Mouse (Mus musculus) telencephalon, adult 2 months (tissue): ENCODE measurements around the gene Upf2.
A peak's percentile ranks its signal among the peaks of the same experiment; 100 is the strongest.
"Not testable (repeated sequence)": the region's sequence is repeated elsewhere in the genome, so short reads cannot be mapped to it uniquely, and the experiment has no call there.

Experiments
- DNase-seq: peaks from one replicate; pipeline ENCODE4 v3.0.0-alpha.2; 2011; ENCODE audit warnings: low read depth, low spot score

The Upf2 gene

DNA sequence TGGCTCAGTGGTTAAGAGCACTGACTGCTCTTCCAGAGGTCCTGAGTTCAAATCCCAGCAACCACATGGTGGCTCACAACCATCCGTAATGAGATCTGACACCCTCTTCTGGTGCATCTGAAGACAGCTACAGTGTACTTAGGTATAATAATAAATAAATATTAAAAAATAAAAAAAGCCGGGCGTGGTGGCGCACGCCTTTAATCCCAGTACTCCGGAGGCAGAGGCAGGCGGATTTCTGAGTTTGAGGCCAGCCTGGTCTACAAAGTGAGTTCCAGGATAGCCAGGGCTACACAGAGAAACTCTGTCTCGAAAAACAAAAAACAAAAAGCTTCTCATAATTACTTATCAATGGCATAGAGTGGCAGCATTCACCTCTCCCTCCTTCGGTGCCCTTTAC, 1.4 kb upstream of the Upf2 start:
- not testable (repeated sequence) for DNase-seq

DNA sequence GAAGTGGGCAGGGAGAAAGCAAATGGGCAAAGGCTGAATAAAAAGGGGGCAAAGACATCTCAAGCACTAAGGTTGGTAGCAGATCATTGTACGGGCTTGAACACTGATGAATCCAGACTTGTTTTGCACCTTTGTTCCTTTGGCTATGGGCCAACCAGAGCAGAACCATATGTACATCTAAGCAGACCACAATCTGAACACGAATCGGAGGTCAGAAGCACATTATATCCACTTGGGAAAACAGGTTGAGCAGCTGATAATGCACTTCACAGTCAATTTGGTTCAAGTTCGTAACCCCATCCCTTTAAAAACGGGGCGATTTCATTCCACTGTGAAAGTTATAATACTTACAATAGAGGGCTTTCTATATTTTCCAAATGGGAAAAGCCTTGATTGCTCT, 964 bp upstream of the Upf2 start:
- DNase-seq = no peak

DNA sequence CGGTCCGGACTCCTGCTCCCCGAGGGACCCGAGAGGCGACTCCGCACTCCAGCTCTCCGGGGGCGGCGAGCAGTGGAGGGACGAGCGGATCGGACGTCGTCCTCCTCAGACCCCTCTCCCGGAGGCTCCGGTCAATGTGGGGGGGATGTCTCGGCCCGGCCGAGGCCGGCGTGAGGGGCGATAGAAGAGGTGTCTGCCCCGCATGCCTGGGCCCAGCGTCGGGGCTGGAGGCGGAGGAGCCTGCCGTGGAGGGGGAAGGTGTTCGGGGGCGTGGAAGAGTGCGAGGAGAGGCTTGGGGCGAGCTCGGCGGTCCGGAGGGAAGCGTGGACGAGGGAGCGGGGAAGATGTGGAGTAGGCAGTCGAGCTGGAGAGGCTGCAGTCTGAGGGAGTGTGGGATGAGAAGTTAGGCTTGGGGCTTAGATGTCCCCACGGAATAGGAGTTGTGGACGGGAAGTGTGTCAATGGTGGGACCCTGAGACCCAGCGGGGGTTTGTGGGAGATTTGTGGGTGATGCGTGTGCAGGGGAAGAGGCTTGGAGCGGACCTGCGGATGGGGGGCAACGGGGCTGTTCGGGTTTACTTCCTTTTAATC, 447 bp downstream of the Upf2 start:
- DNase-seq = no peak

DNA sequence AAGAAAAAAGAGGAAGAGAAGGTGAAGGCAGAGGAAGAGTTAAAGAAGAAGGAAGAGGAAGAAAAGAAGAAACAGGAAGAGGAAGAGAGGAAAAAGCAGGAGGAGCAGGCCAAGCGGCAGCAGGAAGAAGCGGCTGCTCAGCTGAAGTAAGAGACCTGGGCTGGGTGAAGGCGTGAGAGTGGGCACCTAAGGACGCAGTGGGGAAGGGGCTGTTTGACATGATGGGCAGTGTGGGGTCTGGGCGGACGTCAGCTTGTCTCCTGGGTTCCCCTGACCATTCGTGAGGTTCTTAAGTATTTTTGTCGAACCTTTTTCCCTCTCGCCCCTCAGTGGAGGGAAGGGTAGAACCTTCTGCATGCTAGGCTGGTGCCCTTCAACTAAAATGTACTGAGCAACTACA, 6.4 kb downstream of the Upf2 start:
- no peak for DNase-seq

DNA sequence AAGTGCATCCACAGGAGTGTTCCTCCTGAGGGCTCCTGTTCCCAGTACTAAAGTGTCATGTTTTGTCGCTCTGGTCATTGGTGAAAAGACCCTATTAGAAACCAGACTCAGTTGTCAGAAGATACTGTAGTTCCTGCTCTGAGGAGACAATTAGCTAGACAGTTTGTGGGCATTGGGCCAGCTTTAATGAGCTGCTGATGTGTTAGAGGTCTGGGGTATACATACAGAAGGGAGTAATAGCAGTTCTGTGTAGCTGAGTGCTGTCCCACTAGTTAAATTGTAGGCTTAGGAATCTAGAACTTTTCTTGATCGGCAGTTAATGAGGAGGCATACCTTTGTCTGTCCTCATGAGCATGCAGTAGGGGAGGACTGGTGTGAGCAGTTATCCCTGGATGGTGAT, 11.0 kb downstream of the Upf2 start:
- no peak for DNase-seq

DNA sequence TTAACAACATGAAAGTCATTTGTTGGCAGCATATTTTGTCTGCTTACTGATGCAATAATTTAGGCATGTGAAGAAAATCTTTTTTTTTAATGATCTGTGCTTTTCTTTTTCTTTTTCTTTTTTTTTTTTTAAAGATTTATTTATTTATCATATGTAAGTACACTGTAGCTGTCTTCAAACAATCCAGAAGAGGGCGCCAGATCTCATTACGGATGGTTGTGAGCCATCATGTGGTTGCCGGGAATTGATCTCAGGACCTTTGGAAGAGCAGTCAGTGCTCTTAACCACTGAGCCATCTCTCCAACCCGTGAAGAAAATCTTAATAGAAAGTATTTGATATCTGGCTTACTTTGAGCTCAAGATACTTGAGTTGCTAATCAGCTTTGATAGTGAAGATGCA, 12.5 kb downstream of the Upf2 start:
- not testable (repeated sequence) for DNase-seq

DNA sequence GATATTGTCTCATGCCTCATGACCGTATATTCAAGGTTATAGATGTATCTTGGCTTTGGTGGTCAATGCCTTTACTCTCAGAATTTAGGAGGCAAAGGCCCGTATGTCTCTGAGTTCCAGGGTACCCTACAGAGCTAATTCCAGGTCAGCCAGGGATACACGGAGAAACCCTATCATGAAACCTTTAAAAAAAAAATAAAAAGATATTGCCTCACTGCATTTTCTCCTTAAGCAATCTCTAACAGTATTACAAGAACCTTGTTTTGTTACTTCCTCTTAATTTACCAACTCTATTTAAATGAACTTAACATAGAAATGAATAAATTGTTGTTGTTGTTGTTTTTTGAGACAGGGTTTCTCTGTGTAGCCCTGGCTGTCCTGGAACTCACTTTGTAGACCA, 14.7 kb downstream of the Upf2 start:
- no peak for DNase-seq

DNA sequence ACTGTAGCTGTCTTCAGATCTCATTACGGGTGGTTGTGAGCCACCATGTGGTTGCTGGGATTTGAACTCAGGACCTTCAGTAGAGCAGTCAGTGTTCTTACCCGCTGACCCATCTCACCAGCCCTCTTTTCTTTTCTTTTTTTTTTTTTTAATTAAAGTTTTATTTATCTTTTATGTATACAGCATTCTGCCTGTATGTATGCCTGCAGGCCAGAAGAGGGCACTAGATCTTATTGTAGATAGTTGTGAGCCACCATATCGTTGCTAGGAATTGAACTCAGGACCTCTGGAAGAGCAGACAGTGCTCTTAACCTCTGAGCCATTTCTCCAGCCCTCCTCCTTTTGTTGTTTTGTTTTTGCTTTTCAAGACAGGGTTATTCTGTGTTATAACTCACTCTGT, 19.4 kb downstream of the Upf2 start:
- not testable (repeated sequence) for DNase-seq

DNA sequence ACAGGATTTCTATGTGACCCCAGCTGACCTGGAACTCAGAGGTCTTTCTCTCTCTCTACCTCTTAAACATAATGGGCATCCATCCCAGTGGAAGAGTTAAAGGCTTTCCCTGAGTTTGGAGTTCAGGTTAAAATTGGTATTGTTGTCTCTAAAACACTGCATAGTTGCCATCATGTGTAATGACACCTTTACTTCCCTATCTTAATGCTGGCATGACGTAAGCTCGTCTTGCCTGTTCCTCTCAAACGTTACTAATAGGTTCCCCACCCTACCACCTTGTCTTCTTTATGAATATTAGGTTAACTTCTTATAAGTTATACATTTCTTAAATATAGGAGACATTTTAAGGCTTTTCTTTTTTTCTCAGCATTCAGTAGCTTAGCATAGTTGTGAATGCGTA, 26.3 kb downstream of the Upf2 start:
- no peak for DNase-seq

DNA sequence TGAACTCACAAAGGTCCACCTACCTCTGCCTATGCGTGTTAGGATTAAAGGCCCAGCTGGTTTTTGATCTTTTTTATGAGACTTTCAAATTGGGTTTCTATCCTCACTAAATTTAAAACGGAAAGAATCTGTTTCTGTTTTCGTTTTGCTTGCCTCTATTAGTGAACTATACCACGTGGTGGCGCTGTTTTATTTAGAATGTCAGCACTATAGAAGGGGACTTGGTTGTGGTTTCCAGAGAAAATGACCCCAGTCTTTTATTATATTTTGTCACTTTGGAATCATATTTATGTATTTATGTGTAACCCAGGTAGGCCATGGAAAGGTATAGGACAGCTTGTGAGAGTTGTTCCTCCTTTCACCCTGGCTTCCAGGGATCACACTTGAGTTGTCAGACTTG, 44.3 kb downstream of the Upf2 start:
- peak; percentile 13 for DNase-seq

DNA sequence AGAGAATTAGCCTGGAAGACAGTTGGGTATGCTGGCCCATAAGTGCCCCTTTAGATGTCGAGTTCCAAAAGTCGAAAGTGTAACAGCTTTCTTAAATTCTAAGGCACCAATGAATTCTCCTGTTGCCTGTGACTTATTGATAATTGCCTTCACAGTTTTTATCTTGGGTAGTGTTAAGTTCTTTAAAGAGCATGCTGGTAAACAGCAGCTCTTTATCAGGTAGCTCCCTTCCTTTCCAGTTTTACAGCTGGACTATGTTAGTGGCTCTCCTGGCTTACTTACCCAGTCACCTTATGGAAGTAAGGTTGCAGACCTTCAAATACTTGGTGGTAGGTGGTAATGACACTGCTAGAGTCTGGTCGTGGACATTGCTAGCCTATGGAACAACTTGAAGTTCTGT, 52.7 kb downstream of the Upf2 start:
- DNase-seq = no peak

DNA sequence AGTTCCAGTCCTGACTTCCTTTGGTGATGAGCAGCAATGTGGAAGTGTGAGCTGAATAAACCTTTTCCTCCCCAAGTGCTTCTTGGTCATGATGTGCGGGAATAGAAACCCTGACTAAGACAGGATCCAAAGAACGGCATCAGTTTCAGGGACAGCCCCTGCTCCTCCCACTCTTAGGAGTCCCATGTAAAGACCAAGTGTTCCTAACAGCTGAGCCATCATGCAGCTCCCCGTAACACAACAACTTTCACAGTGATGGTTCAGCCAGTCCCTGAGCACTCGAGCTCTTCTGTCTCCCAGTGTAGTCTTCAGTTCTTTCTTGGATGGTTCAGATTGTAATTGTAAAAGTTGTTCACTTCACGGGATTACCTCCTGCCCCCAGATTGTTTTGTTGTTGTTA, 63.3 kb downstream of the Upf2 start:
- no peak for DNase-seq

DNA sequence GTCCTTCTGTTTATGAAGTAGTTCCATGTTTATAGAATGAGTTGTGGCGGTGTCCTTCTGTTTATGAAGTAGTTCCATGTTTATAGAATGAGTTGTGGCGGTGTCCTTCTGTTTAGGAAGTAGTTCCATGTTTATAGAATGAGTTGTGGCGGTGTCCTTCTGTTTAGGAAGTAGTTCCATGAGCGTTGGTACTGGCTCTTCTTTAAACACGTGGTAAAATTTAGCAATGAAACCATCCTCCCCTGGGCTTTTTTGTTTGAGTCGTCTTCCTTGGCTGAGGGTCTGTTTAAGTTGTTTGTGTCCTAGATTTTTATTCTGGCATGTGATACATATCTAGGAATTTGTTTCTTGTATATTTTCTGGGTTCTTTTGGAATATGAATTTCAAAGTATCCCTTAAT, 63.9 kb downstream of the Upf2 start:
- not testable (repeated sequence) for DNase-seq

DNA sequence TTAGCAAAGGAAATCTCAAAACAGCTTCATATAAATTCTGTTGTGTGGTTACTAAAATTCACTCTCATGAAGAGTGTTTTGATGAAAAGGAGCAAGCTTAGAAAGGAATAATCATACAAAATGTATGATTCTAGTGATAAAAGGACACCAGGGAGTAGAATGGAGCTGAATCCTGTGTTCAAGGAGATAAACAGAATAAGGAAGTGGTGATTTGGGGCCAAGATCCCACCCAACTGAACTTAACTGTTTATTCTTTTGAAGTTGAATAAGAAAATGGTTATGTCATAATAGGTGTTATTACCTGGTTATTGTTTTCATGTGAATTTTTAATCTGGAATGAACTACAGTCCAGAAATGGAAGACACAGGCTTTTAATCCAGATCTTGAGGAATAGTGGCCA, 69.3 kb downstream of the Upf2 start:
- no peak for DNase-seq

DNA sequence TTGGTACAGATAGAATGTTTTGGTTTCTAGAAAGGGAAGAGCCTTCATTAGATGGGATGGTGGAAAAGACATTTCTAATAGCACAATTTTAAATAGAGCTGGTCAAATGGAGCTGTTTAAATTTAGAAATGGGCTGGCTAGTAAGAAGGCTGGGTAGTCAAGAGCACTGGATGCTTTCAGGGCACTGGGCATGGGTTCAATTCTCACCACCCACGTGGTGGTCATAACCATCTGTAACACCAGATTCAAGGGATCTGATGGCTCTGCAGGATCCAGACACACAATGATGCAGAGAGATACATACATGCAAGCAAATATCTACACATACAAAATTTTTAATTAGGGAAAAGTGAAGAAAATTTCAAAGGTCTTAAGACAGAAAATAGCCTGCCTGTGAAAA, 91.4 kb downstream of the Upf2 start:
- no peak for DNase-seq

DNA sequence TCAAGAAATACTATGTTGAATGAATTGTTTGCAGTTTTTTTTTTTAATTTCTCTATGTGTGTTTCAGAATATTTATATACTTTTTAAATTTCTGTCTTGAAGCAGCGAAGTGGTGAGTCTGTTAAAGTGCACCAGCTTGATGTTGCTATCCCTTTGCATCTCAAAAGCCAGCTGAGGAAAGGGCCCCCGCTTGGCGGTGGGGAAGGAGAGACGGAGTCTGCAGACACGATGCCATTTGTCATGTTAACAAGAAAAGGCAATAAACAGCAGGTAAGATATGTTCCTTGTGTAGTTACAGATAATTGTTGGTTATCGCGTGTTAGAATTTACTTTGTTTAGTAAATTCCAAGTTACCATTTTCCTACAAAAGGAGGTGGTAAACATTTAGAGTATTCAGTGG, 95.5 kb downstream of the Upf2 start:
- DNase-seq = no peak

DNA sequence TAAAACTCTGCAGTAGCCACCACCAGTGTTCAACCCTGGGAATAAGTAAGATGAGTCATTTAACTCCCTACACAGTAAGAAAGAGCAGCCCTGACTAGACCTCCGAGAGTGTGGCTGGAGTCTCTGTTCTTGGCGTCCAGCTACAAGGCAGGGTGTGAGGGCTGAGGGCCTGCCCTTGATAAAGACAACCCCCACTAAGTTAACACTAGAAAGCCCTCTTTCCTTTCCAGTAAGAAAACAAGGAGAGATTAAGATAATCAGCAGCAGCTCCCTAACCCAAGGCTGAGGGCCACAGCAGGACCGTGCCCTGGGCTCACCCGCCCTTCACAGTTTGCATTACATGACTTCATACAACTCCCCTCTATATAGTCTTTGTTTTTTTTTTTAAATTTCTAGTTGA, 97.3 kb downstream of the Upf2 start:
- DNase-seq = no peak

DNA sequence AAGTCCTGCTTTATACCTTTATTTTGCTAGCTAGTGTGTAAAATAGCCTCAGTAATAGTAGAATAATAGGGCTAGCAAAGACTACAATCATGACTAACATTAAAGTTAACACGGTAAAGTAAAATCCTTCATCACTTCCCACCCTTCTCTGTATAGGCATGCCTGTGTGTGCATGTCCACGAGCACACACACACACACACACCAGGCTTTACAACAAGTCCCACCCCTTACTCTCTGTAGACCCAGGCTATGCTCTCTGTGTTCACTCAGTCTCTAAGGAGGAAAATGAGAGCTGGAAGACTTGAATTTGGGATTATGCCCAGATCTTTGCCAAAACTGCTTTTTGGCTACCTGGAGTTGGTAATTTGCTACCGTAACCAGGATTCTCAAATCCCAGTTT, 97.7 kb downstream of the Upf2 start:
- DNase-seq = no peak

DNA sequence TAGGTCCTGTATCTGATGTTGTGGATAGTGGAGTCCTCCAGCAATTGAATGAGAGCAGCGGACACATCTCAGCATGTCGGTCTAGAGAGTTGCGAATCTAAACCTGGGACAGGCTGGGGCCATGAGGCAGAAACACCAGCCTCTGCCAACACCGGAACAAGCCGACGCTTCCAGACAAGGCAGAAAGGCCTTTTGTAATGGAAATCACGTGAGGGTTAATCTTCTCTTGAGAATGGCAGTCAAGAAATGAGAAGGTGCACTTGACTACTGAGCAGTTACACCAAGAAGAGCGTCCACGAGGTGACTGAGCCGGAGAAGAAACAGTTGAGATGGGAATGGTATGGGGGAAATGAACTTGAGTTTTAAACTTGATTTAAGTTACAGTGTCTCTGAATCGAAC, 104.2 kb downstream of the Upf2 start:
- DNase-seq = no peak

DNA sequence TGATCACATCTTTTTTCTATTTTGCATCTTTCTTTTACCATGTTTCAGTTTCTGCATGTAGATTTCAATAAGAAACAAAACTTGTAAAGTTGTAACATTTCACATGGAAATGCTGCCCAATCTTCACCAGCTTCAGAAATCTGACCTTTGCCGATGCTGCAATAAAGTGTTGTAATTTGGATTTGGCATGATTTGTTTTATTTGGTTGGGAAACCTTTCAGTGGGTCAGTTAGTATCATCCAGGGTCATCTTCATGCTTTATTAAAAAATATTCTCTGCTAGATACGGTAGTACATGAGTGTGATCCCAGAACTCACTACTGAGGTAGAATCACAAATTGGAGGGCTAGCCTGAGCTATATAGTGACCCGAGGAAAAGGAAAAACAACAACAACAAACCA, 105.2 kb downstream of the Upf2 start:
- no peak for DNase-seq

DNA sequence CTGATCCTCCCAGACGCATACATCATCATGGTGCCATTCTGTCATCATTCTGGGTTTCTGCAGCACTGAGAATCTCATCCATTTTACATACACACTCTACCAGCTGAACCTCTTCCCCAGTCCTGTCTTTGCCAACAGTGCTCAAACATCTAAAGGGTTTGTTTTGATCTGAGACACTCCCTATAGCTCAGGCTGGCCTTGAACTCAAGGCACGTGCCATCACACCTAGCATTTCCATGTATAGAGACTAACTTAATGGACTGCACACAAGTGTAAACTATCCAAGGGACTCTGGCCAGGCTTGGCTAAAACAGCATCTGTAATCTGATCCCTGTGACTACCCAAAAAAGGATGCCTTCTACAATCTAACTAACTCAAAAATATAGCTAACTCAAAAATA, 108.0 kb downstream of the Upf2 start:
- no peak for DNase-seq

DNA sequence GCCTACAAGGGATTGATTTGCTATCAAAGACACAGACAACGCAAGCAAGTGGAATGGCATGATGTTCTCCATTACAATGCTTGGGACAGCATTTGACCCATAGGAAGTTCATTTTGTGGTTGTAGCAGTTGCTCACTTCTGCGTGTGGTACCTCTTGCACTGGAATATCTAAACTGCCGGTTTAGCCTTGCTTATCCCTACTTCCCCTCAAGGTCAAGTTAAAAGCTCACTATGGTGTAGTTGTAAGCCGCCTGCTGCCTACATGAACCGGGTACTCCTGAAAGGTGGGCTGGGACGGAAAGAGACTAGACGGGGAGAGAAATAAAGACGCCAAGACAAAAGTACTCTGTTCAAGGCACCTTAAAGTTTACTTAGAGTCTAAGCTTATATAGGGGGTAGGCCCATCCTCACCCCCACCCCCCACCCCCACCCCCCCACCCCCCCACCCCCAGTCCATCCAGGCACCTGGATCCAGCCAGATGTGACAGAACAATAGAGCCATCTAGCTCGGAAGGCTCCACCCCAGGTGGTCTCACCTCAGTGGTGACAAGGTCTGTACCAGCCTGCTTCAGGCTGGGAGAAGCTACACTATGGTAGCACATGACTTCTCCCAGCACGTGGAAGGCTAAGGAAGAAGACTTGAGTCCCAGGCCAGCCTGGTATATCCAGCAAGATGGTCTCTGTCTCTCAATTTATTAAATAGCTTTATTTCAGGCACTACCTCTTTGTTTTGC, 109.0 kb downstream of the Upf2 start:
- DNase-seq = no peak

DNA sequence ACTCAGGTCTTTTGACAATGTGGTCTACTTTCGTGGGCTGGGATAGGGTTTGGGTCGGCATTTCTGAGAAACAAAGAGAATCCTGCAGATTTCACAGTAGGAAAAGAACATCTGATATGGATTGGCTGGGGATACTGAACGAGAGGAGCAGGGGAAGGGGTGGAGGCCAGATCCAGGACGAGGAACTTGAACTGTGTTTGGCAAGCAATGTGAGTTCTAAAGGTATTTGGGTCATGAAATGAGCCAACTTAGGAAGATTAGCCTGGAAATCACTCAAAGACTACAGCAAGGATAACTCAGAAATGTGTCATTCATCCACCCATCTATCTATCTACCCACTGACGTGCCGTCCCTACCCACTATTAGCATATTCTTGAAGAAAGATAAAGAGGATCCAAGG, 116.1 kb downstream of the Upf2 start:
- no peak for DNase-seq

DNA sequence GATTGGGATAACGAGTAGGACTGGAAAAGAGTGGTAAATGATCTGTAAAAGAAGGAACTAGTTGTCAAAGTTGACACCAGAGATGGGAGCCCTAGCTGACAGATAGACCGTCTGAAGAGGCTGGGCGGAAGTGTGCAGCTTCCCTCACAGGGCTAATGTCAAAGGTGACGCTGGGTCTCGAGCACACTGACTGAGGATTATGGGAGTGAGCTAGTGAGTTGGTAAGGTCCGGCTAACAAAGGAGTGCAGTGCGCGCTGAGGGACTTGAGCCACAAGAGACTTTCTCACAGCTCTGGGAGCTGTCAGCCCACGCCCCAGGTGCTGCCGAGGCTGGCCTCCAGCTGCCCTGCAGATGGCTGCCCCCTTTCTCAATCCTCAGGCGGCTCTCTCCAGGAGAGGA, 119.7 kb downstream of the Upf2 start:
- DNase-seq = no peak
